In genomic region chr2:170132716-170133092, GRCm38 (mm10) we compare ENCODE assay signal across 8 mouse cellular contexts. TPM values are rescaled to one million over a fixed set of nuclear protein-coding genes. Genes with fewer than 3 reads are reported as not detected.
DNase-seq lines count a peak whose midpoint lies in the region; ATAC-seq and TF ChIP-seq lines count a peak whose summit lies in the region.

No protein-coding gene starts in this region.

- peaks cover 6% of the 10 kb centered on the region for H3K4me1 ChIP-seq in spleen, adult 2 months (ENCODE audit: control insufficient read depth, insufficient read depth, insufficient read length)
- H3K4me1 ChIP-seq in limb, embryonic 15.5 days = peaks cover 30% of the 10 kb centered on the region
- no peaks in the 10 kb centered on the region; the same call in 1 of the 2 replicates for H3K4me1 ChIP-seq in stomach, postnatal 0 days (replicated peaks; ENCODE audit: control insufficient read depth, insufficient read depth)

- no peak for ATAC-seq in limb, embryonic 15.5 days (ENCODE audit: insufficient number of reproducible peaks, low FRiP score, low TSS enrichment, low read depth)
- no peak for ATAC-seq in stomach, postnatal 0 days (ENCODE audit: low FRiP score, low TSS enrichment)
- no peak for ATAC-seq in CD4-positive, CD25-positive, alpha-beta regulatory T cell, adult 4 months

- TF ChIP-seq CTCF in gastrocnemius, adult 2 months (IDR thresholded peaks at IDR 0.05) = no peak
- no peak for TF ChIP-seq CTCF in spleen, adult 2 months (IDR thresholded peaks at IDR 0.05; ENCODE audit: extremely low read depth, insufficient read depth, insufficient read length, insufficient replicate concordance)
- TF ChIP-seq CTCF in stomach, postnatal 0 days (IDR thresholded peaks at IDR 0.05; ENCODE audit: low read depth) = no peak

- no peak for TF ChIP-seq EP300 in stomach, postnatal 0 days (optimal IDR thresholded peaks at IDR 0.05)

- TF ChIP-seq POLR2A in spleen, adult 2 months (IDR thresholded peaks at IDR 0.05; ENCODE audit: low read depth, low read length) = no peak

- no peak for DNase-seq in gastrocnemius, adult 2 months
- no peak for DNase-seq in gastrocnemius, postnatal 10 days
- DNase-seq in spleen, adult 2 months (ENCODE audit: low read depth in 1 of 2, low spot score in 2 of 2) = no peak
- no peak for DNase-seq in spleen, postnatal 14 days (ENCODE audit: low spot score in 2 of 2)
- no peak for DNase-seq in stomach, postnatal 0 days (ENCODE audit: low spot score)
- DNase-seq in left cerebral cortex, postnatal 10 days (ENCODE audit: extremely low spot score in 1 of 2, low spot score in 2 of 2) = no peak

- H3K9ac ChIP-seq in limb, embryonic 15.5 days = peak overlapping the region; percentile 26
- peak overlapping the region; percentile 72 for H3K9ac ChIP-seq in stomach, postnatal 0 days (ENCODE audit: low read length)

- peak overlapping the region; percentile 60 for H3K4me2 ChIP-seq in limb, embryonic 15.5 days
- H3K4me2 ChIP-seq in stomach, postnatal 0 days (replicated peaks; ENCODE audit: low read depth) = peak overlapping the region; percentile 67

- H3K9me3 ChIP-seq in limb, embryonic 15.5 days = no peaks in the 10 kb centered on the region
- H3K9me3 ChIP-seq in stomach, postnatal 0 days (ENCODE audit: control insufficient read depth, low read length) = no peaks in the 10 kb centered on the region

- 0% methylated on average over 3 of the region's 3 CpGs for WGBS in spleen, adult 2 months
- 0% methylated on average over 3 of the region's 3 CpGs for WGBS in limb, embryonic 15.5 days
- WGBS in stomach, postnatal 0 days = 0% methylated on average over 3 of the region's 3 CpGs

- H3K27ac ChIP-seq in gastrocnemius, adult 2 months = peak overlapping the region; percentile 84
- peak overlapping the region; percentile 82 for H3K27ac ChIP-seq in spleen, adult 2 months (ENCODE audit: insufficient read depth, low read length)
- peak overlapping the region; percentile 84 for H3K27ac ChIP-seq in limb, embryonic 15.5 days
- peak overlapping the region; percentile 91 for H3K27ac ChIP-seq in stomach, postnatal 0 days (replicated peaks)

- no peaks in the 10 kb centered on the region for H3K27me3 ChIP-seq in spleen, adult 2 months (ENCODE audit: control insufficient read depth, insufficient read depth, low read length)
- no peaks in the 10 kb centered on the region for H3K27me3 ChIP-seq in limb, embryonic 15.5 days
- no peaks in the 10 kb centered on the region for H3K27me3 ChIP-seq in stomach, postnatal 0 days (ENCODE audit: control insufficient read depth, insufficient read depth, low read length)

- intact Hi-C loops in gastrocnemius, adult 2 months (cut with DNase I) = loop anchor here (2.0 kb wide), 1 partner anchor 22 kb away; no protein-coding TSS in a partner anchor
- intact Hi-C loops in left cerebral cortex, postnatal 10 days (cut with DNase I) = loop anchor here (5.0 kb wide), 2 partner anchors 85 to 375 kb away; no protein-coding TSS in a partner anchor

- no peaks in the 10 kb centered on the region for H3K36me3 ChIP-seq in spleen, adult 2 months (ENCODE audit: control insufficient read depth, insufficient read depth, low read length)
- H3K36me3 ChIP-seq in limb, embryonic 15.5 days = no peaks in the 10 kb centered on the region
- no peaks in the 10 kb centered on the region for H3K36me3 ChIP-seq in stomach, postnatal 0 days (ENCODE audit: control insufficient read depth, insufficient read depth, low read length)

- H3K4me3 ChIP-seq in gastrocnemius, adult 2 months = peak overlapping the region; percentile 95
- peak overlapping the region; percentile 64 for H3K4me3 ChIP-seq in spleen, adult 2 months (ENCODE audit: extremely low read depth, insufficient read depth, insufficient read length)
- peak overlapping the region; percentile 45 for H3K4me3 ChIP-seq in limb, embryonic 15.5 days
- peak overlapping the region; percentile 50 for H3K4me3 ChIP-seq in stomach, postnatal 0 days (ENCODE audit: low read depth, low read length)

RNA-seq across cellular contexts. Expression of gene Zfp217, which starts 15.2 kb away (rescaled TPM):
- 1 to 10 TPM; 5.6 to 8.1 TPM for total RNA-seq in gastrocnemius, adult 2 months (2021)
- 10 to 100 TPM; 10.0 to 12.5 TPM for total RNA-seq in gastrocnemius, postnatal 10 days (2021)
- polyA plus RNA-seq in spleen, adult 2 months (2012; rRNA removed) = 20.6 and 22.3 TPM in 2 replicates
- 2.9 and 3.3 TPM in 2 replicates for polyA plus RNA-seq in limb, embryonic 15.5 days (2015; fragmentation: Nextera tagmentation; extraction: Ambion mirVana)
- polyA plus RNA-seq in stomach, postnatal 0 days (2015; fragmentation: Nextera tagmentation; extraction: Ambion mirVana) = 1.5 and 1.7 TPM in 2 replicates
- polyA plus RNA-seq in CD4-positive, CD25-positive, alpha-beta regulatory T cell, adult 4 months (2017; shearing (Covaris generic)) = 10 to 100 TPM in 1 of 2 experiments, 1 to 10 TPM in 1; 8.1 to 10.4 TPM
- 1 to 10 TPM; 4.1 TPM for total RNA-seq in left cerebral cortex, postnatal 10 days (2021)

Comparison
In these comparisons a context has a peak if more than half of its experiments do, and no peak if none do; other contexts are left out.
1. H3K4me3 ChIP-seq: peak in every context shown above with its lines; median percentile 95 in gastrocnemius, adult 2 months; 64 in spleen, adult 2 months; 50 in stomach, postnatal 0 days; 45 in limb, embryonic 15.5 days.